Mouse (Mus musculus) gastrocnemius, adult 2 months (tissue): ENCODE measurements around the gene Prr12. TPM values are rescaled to one million over a fixed set of nuclear protein-coding genes. Genes with fewer than 3 reads are reported as not detected.

ENCODE experiments used
- DNase-seq: peaks from one replicate; pipeline ENCODE4 v3.0.0; 2022
- H3K27ac ChIP-seq: fragments of 200-600 bp; 2 replicates; pipeline ENCODE4 v1.8.1; 2022; ENCODE audit warnings: mild to moderate bottlenecking
- H3K4me3 ChIP-seq: fragments of 200-600 bp; 2 replicates; pipeline ENCODE4 v1.8.1; 2022; ENCODE audit warnings: mild to moderate bottlenecking, moderate library complexity
- CTCF ChIP-seq: fragments of 200-600 bp; IDR thresholded peaks from 2 replicates; pipeline ENCODE4 v1.8.1; 2022; ENCODE audit warnings: antibody characterized with exemption, mild to moderate bottlenecking, moderate library complexity
- intact Hi-C: fragments of 180-260 bp; cut with DNase I; formaldehyde crosslinking; loops from one replicate; pipeline ENCODE4 v1.15.1; 2025
- total RNA-seq, 2 experiments: library from RNA; stranded (reverse); gene quantifications; 2 replicates each; pipeline ENCODE4 v1.2.3; 2021

The Prr12 gene
- total RNA-seq, 2 experiments from 2014 or later, result 12.8 to 16.1 TPM

DNA sequence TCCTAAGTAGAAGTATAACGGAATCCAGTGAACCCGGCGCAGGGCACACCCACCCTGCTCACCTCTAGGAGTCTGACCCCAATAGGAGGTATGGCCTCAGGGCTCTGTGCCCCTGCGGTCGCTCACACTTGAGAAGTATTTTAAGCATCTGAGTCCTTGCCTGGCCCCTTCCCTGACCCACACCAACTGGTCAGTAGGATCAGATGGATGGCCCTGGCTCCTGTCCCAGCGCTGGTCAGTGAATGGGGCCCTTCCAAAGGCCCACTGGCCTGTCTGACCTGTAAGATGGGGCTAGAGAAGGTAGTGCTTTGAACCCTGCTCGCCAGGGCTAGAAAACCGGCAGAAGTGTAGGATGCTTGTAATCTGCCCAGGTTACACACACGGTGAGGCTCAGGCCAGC, 11.8 kb downstream of the Prr12 start:
- H3K4me3 ChIP-seq, result 0 out of 2 replicates have a peak overlapping the region, but pooled peaks have one; percentile 7
- DNase-seq, result peak; percentile 89
- H3K27ac ChIP-seq, result peak overlapping the region; percentile 89
- intact Hi-C loops, result no loop called here
- no peak for TF ChIP-seq CTCF

DNA sequence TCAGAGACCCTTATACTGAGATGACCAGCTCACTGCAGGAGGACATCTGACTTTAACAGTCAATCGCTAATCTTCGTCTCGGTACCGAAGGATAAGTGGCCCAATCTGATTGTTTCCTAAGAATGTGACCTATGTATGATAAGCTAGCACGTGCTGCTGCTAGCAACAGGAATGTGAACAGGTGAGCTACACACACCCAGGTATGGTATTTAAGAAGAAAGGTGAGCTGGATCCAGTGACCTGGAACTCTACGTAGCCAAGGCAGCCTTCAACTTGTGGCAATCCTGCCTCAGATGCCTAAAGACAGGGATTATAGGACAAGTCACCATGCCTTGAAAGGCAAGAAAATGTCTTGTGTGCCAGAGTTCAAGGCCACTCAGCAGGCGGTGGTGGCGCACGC, 14.3 kb downstream of the Prr12 start:
- DNase-seq, result no peak
- no peak overlapping the region for H3K27ac ChIP-seq
- intact Hi-C loops, result no loop called here
- TF ChIP-seq CTCF, result no peak
- no peak overlapping the region for H3K4me3 ChIP-seq

DNA sequence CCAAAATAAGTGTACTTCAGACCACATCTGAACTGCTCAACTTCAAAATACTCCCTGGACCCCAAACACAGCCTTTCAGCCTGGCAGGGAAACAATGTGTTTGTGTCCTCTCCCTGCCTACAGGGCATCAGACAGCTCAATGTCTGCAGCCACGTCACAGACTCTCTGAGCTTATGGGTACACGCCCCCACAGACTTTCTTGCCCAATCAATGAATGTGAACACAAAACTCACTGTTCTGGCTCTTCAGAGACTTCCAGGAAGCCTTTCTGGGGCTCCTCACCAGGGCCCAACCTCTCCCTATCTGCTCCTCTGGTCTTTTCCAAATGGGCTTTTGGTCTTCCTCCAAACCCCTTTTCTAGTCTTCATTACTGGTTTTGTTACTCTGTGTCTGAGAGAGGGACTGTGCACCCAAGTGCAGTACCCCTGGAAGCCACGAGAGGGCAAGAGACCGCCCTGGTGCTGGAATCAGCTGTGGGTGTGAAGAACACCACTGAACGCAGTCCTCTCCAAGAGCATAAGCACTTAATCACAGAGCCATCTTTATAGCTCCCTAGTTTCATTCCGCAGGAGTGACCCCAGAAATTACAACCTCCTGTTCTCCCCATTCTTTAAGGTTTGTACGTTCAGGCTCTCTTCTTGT, 14.8 kb downstream of the Prr12 start:
- Histone ChIP-seq H3K27ac (no peak overlapping the region), H3K4me3 (no peak overlapping the region)
- intact Hi-C loops, result no loop called here
- peak; percentile 69 for DNase-seq
- TF ChIP-seq CTCF, result peak; percentile 82

DNA sequence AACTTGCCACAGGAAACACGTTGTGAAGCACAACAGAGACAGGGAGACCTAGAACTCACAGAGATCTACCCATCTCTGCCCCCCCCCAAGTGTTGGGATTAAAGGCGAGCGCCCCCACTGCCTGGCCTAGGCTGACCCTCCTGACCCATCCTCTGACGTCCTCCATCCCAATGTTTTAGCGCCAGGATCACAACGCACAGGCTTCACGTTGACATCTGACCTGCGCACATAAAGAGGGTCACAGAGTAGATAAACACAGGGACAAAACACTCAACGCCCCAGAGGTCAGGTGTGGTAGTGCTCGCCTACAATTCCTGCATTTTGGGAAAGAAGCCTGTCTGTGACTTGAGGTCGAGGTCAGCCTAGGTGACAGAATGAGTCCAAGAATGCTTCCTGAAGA, 16.0 kb downstream of the Prr12 start:
- no peak overlapping the region for H3K27ac ChIP-seq
- no peak overlapping the region for H3K4me3 ChIP-seq
- no peak for DNase-seq
- intact Hi-C loops, result no loop called here
- TF ChIP-seq CTCF, result no peak

- no peak for TF ChIP-seq CTCF
- intact Hi-C loops, result no loop called here
- Histone ChIP-seq H3K4me3 (no peak overlapping the region), H3K27ac (no peak overlapping the region)
- no peak for DNase-seq
Measured at GRCm38 (mm10) chr7:45035631-45036030, 17.1 kb downstream of the Prr12 start.

- Histone ChIP-seq H3K4me3 (no peak overlapping the region), H3K27ac (no peak overlapping the region)
- no peak for TF ChIP-seq CTCF
- intact Hi-C loops, result no loop called here
- no peak for DNase-seq
Measured at GRCm38 (mm10) chr7:45033722-45034359, 18.8 kb downstream of the Prr12 start.

- no peak overlapping the region for H3K4me3 ChIP-seq
- no peak overlapping the region for H3K27ac ChIP-seq
- TF ChIP-seq CTCF, result no peak
- DNase-seq, result no peak
- intact Hi-C loops, result no loop called here
Measured at GRCm38 (mm10) chr7:45030857-45031256, 21.8 kb downstream of the Prr12 start.

GRCm38 (mm10) chr7:45029995-45030394, 22.7 kb downstream of the Prr12 start:
- intact Hi-C loops, result no loop called here
- Histone ChIP-seq H3K27ac (no peak overlapping the region), H3K4me3 (no peak overlapping the region)
- no peak for DNase-seq
- no peak for TF ChIP-seq CTCF

GRCm38 (mm10) chr7:45028351-45028750, 24.3 kb downstream of the Prr12 start:
- intact Hi-C loops, result no loop called here
- no peak overlapping the region for H3K27ac ChIP-seq
- no peak for TF ChIP-seq CTCF
- DNase-seq, result no peak
- H3K4me3 ChIP-seq, result no peak overlapping the region

DNA sequence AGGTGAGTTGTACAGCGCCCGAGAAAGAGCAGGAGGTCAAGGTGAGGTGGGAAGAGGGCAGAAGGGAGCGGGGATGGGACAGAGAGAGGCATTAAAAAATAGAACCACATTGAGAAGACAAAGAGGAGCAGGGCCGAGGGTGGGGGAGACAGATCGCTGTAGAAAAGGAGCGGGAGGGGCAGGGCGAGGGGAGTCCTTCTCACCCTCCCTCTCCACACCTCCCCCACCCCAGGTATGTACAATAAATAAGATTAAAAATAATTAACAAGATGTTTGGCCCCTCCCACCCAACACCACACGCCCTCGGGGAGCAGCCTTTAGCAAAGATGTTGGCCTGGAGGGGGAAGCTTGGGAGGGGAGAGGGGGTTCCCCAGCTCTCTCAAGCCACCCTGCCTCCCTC, 24.9 kb downstream of the Prr12 start:
- Histone ChIP-seq H3K27ac (no peak overlapping the region), H3K4me3 (no peak overlapping the region)
- TF ChIP-seq CTCF, result no peak
- intact Hi-C loops, result no loop called here
- no peak for DNase-seq

GRCm38 (mm10) chr7:45026256-45026655, 26.4 kb downstream of the Prr12 start:
- Histone ChIP-seq H3K27ac (peak overlapping the region; percentile 87), H3K4me3 (no peak overlapping the region)
- DNase-seq, result no peak
- TF ChIP-seq CTCF, result no peak
- intact Hi-C loops, result no loop called here

DNA sequence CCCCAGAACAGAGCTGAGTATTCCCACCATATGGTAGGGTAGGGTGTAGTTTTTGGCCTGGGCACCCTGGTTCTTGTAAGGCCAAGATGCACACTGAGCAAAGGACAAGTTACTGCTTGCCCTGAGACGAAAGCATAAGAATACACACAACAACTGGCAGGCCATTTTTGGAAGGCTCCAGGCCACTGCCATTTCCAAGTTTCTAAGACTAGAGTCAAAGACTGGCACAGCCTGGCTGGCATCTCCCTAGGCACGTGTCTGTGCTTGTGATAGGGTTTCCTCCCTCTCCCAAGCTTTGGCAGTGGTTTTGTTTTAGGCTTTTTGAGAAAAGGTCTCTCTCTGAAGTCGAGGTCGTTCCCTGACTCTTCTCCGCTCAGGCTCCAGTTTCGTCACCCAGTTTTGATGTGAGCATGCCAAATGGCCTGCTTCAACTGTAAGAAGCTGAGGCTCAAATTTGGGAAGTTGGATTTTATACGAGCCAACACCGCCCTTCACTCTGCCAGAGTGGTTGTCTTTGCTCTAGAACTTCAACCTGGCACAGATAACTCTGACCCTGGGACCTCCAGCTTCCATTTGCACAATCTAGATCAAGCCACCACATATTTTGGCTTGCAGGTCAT, 27.0 kb downstream of the Prr12 start:
- Histone ChIP-seq H3K27ac (peak overlapping the region; percentile 87), H3K4me3 (no peak overlapping the region)
- no peak for TF ChIP-seq CTCF
- DNase-seq, result peak; percentile 77
- intact Hi-C loops, result no loop called here
